Mouse (Mus musculus): ENCODE measurements at regions not wholly inside any gene's neighbourhood (a gene's known extent, or its start where the extent isn't known, plus 50 kb on each side); places are given as distances from the start of the nearest gene placed in this dataset.

- DNase-seq: no peak
Observed at GRCm38 (mm10) chr4:5206394-5207099, 413.4 kb upstream of the Impad1 start.

GRCm38 (mm10) chr4:5205328-5206208, 412.4 kb upstream of the Impad1 start:
- DNase-seq: no peak

GRCm38 (mm10) chr4:5194272-5194671, 401.1 kb upstream of the Impad1 start:
- no peak for DNase-seq

- no peak for DNase-seq
Observed at GRCm38 (mm10) chr4:5181591-5181990, 388.4 kb upstream of the Impad1 start.

GRCm38 (mm10) chr4:5178991-5179693, 386.0 kb upstream of the Impad1 start:
- no peak for DNase-seq

- no peak for DNase-seq
Observed at GRCm38 (mm10) chr4:5165263-5165662, 372.1 kb upstream of the Impad1 start.

GRCm38 (mm10) chr4:5160931-5161330, 367.8 kb upstream of the Impad1 start:
- no peak for DNase-seq

- DNase-seq: no peak
Observed at GRCm38 (mm10) chr4:5130726-5131125, 337.6 kb upstream of the Impad1 start.

- no peak for DNase-seq
Observed at GRCm38 (mm10) chr4:5126059-5126458, 332.9 kb upstream of the Impad1 start.

GRCm38 (mm10) chr4:5098411-5098810, 305.3 kb upstream of the Impad1 start:
- DNase-seq: no peak

GRCm38 (mm10) chr4:5078723-5079122, 285.6 kb upstream of the Impad1 start:
- DNase-seq: no peak

GRCm38 (mm10) chr4:5074754-5075153, 281.6 kb upstream of the Impad1 start:
- peak; percentile 5 for DNase-seq

- DNase-seq: no peak
Observed at GRCm38 (mm10) chr4:5071243-5071642, 278.1 kb upstream of the Impad1 start.

GRCm38 (mm10) chr4:5059290-5059955, 266.3 kb upstream of the Impad1 start:
- DNase-seq: no peak

GRCm38 (mm10) chr4:5029929-5030328, 236.8 kb upstream of the Impad1 start:
- DNase-seq: no peak

- no peak for DNase-seq
Observed at GRCm38 (mm10) chr4:4987491-4987890, 194.3 kb upstream of the Impad1 start.

GRCm38 (mm10) chr4:4983474-4984194, 190.5 kb upstream of the Impad1 start:
- no peak for DNase-seq

- DNase-seq: peak; percentile 5
Observed at GRCm38 (mm10) chr4:4971800-4972319, 178.7 kb upstream of the Impad1 start.

GRCm38 (mm10) chr4:4948956-4949355, 155.8 kb upstream of the Impad1 start:
- DNase-seq: no peak

GRCm38 (mm10) chr4:4944498-4944897, 151.3 kb upstream of the Impad1 start:
- DNase-seq: no peak

GRCm38 (mm10) chr4:4925741-4926140, 132.6 kb upstream of the Impad1 start:
- DNase-seq: no peak

- peak; percentile 19 for DNase-seq
Observed at GRCm38 (mm10) chr4:4920256-4920655, 127.1 kb upstream of the Impad1 start.
